Mouse (Mus musculus) c-Kit-positive CD71-positive TER-119-negative erythroid progenitor cells, embryonic 14.5 days (primary cell): ENCODE measurements around the gene Dlg4.
"Not testable (repeated sequence)": the region's sequence is repeated elsewhere in the genome, so short reads cannot be mapped to it uniquely, and the experiment has no call there.

ENCODE experiments used
- DNase-seq: peaks from one replicate; pipeline ENCODE4 v3.0.0-alpha.2; 2013; ENCODE audit warnings: low read depth

Gene Dlg4

DNA sequence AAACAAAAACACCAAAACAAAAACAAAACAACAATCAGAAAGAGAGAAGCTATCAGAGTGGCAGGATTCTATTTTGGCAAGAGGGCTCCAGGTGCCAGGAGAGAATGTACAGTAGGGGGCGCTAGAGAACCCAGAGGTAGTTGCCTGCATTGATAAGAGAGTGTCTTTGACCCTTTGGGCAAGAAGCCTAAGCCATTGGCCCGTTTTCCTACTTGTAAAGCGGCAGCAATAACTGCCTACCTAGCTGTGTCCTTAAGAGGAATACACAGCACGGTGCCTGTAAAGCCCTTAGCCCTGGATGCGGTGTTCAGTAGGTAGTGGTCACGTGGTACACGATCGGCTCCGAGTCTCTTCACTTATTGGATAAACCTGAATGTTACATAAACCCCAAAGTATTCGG, 33.1 kb downstream of the Dlg4 start:
- peak; percentile 14 for DNase-seq

- DNase-seq, result no peak
Measured at GRCm38 (mm10) chr11:70053156-70053555, 36.4 kb downstream of the Dlg4 start.

GRCm38 (mm10) chr11:70053898-70054570, 37.3 kb downstream of the Dlg4 start, which contains the start of gene Asgr1:
TSS of gene Asgr1 (plus strand) at chr11:70054085.
- DNase-seq, result no peak

- DNase-seq, result peak; percentile 59
Measured at GRCm38 (mm10) chr11:70055618-70056214, 39.0 kb downstream of the Dlg4 start.

- no peak for DNase-seq
Measured at GRCm38 (mm10) chr11:70057805-70058204, 41.1 kb downstream of the Dlg4 start.

- DNase-seq, result no peak
Measured at GRCm38 (mm10) chr11:70059930-70060329, 43.2 kb downstream of the Dlg4 start.

DNA sequence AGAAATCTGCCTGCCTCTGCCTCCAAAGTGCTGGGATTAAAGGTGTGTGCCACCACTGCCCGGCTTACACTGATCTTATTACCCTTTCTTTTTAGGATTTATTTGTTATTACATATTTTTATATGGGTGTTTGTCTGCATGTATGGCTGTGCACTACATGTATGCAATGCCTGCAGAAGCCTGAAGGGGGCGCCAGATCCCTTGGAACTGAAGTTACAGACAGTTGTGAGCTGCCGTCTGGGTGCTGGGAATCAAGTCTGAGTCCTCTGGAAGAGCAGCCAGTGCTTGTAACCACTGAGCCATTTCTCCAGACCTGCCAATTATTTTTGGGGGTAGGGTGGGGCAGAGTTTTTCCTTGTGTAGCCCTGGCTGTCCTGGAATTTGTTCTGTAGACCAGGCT, 46.3 kb downstream of the Dlg4 start:
- DNase-seq, result no peak

- no peak for DNase-seq
Measured at GRCm38 (mm10) chr11:70066701-70067100, 50.0 kb downstream of the Dlg4 start.

GRCm38 (mm10) chr11:70068245-70068644, 51.5 kb downstream of the Dlg4 start:
- no peak for DNase-seq

GRCm38 (mm10) chr11:70070057-70070456, 53.3 kb downstream of the Dlg4 start:
- DNase-seq, result no peak

- not testable (repeated sequence) for DNase-seq
Measured at GRCm38 (mm10) chr11:70070603-70071002, 53.9 kb downstream of the Dlg4 start.

GRCm38 (mm10) chr11:70074379-70075071, 57.8 kb downstream of the Dlg4 start:
- DNase-seq, result peak; percentile 42

DNA sequence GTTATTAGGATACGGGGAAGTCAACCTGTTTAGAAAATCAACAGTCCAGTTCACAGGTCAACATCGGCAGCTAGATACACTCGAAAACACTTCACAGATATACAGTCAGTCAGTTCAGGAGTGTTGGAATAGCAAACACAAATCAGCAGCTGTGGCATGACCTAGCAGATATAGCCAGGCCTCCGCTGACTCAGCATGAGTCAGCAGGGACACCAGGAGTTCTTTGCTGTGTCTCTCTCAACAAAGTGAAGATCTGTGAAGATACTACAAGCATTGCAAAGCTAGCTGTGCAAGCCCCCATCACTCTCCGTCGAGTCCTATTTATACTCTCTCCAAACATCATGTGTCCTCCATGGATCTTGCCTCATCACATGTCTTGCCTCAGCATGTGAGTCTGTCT, 58.8 kb downstream of the Dlg4 start:
- no peak for DNase-seq

DNA sequence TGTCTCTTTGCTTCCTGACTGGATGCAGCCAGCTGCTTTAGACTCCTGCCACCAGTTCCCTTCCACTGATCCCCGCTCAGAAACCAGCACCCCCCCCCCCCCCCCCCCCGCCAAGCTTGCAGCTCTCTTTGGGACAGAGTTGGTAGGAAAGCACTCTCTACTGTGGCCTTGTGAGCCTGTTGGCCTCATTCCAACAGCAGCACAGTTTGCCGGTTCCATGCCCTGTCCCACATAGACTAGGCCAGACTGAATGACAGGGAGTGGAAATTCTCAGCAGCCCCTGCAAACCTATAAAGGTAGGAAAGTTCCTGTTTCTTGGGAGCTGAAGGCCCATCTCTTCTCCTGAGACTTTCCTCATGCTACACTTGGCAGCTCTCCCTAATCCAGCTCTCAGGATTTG, 60.7 kb downstream of the Dlg4 start:
- DNase-seq, result no peak

DNA sequence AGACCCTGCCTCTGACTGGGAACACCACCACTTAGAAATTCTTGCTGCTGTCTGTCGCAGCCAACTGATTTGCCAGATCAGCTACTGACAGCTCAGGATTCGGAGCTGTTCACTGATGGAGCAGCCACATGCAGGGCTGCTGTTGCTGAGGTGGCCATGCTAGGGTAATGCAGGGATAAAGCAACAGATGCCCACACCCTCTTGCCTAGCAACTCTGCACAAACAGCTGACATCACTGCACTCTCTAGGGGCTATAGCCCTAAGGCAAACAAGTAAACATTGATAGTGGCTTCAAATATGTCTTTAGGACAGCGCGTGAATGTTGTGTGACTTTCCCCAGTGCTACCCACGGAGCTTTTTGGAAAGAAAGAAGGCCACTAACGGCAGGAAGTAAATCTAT, 62.4 kb downstream of the Dlg4 start:
- no peak for DNase-seq

GRCm38 (mm10) chr11:70079928-70080327, 63.2 kb downstream of the Dlg4 start:
- no peak for DNase-seq

DNA sequence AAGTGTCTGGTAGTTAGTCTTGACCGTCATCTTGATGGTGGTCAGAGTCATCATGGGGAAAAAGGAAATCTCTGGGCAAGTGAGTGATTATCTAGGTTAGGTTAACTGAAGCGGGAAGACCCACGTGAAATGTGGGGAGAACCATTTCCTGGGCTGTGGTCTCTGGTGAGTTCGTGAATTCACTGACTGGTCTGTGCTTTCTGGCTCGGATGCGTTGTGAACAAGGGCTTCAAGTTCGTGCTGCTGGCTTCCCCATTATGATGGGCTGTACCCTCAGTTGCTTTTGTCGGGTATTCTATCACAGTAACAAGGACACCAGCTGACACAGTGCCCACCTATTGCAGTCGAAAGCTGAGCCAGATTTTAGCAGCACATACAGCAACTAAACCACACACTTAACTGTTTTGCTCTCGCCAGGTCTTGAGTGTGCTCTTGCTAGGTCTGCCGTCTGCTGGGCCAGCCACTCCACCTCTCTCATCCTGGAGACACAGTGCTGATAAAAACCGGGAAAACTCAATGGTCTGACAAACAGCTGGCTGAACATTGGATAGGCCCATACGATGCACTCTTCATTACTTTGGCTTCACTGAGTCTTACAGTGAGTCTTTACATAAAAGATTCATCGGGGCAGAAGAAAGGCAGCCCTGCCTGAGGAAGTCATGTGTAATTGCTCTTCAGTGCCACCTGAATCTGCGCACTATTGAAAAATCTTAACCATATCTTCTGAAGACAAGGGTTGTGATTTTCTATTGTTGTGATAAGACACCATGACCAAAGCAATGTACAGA, 64.3 kb downstream of the Dlg4 start:
- DNase-seq, result no peak

DNA sequence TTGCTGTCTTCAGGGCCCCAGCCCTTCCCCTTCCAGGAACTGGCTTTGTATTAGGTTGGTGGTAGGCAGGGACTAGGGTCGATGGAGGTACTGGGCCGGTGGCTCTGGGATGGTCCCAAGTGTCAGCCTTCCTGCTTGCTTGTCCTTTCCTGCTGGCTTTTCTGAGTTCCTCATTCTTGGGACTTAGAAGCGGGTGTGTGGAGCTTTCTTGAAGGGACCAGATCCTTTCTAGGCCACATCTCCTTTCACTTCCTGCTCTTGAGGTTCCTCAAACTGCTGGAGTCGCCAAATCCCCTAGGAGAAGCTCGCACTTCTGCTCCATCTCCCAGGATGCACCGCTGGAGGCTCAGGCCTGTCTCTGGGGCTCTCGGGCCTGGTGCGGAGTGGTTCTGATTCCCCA, 67.8 kb downstream of the Dlg4 start:
- DNase-seq, result no peak

DNA sequence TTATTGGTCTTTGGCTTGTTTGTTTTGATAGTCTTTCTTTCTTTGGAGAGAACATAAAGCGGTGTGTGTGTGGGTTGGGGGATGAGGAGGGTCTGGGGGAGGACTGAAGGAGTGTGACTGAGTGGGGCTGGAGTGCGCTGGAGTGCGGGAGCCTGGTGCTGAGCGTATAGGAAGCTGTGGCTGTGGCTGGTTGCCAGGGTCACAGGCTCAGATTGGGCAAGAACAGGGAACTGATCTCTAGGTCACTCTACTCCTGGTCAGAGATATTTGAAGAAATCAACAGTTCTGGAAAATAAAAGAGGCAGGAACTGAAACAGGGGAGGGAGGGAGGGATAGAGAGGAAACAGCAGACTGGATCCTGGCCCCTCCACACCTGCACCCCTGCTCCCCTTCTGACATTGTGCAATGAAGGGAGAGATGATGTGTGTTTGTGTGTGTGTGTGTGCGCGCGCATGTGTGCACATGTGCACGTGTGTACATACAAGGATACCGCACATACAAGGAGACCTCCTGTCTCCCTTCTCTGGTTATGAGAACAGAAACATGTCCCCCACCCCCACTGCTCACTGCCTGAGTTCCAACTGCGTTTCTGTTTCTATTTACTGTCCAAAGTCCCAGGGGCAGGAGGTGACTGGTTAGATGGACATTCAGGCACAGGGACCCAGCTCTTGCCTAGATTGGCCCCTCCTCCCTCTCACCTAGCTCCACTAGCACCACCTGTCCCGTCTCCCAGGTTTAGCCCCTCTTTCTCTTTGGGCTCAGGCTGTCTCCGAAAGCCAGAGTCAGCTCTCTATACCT, 75.4 kb downstream of the Dlg4 start, which contains the start of gene Asgr2:
TSS of gene Asgr2 (plus strand) at position 659 of the 798 bp plus-strand sequence.
- DNase-seq, result no peak
